Mouse (Mus musculus): Measurements from ENCODE around the gene Galt. TPM values are rescaled to one million over a fixed set of nuclear protein-coding genes. Genes with fewer than 3 reads are reported as not detected.
"Not testable (repeated sequence)": the region's sequence is repeated elsewhere in the genome, so short reads cannot be mapped to it uniquely, and the experiment has no call there.

The Galt gene
- total RNA-seq, 2 experiments from 2014 or later: 1.3 to 18.9 TPM

- not testable (repeated sequence) for ATAC-seq (replicated peaks; ENCODE audit: low FRiP score, poor library complexity, severe bottlenecking)
Measured at GRCm38 (mm10) chr4:41773502-41773901, 18.5 kb downstream of the Galt start.

DNA sequence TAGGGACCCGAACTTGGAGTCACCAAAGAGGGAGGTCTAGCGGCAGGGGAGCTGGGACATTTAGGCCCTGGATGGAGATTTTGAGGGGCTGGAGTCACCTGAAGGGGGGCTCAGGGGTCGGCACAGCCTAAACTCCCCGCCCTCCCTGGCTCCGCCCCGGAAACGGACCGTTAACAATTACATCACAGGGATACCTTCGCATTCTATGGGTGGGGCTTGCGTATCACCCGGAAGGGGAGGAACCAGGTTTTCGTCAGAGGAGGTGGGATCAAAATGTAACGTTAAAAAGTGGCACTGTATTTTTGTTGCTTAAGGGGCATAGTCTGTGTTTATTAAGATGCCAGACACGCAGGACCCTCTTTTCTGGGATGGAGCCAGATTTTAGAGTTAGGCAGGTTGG lies 19.0 kb downstream of the Galt start, which contains the start of gene Ccl27a:
Gene Ccl27a (minus strand): TSS at position 246 of the 400 bp plus-strand sequence.
- ATAC-seq (replicated peaks; ENCODE audit: low FRiP score, poor library complexity, severe bottlenecking): not testable (repeated sequence)

GRCm38 (mm10) chr4:41774506-41774905 lies 19.5 kb downstream of the Galt start:
- not testable (repeated sequence) for ATAC-seq (replicated peaks; ENCODE audit: low FRiP score, poor library complexity, severe bottlenecking)

- ATAC-seq (replicated peaks; ENCODE audit: low FRiP score, poor library complexity, severe bottlenecking): not testable (repeated sequence)
Measured at GRCm38 (mm10) chr4:41775840-41776239, 20.8 kb downstream of the Galt start.

GRCm38 (mm10) chr4:41781271-41781670 lies 26.2 kb downstream of the Galt start:
- ATAC-seq (replicated peaks; ENCODE audit: low FRiP score, poor library complexity, severe bottlenecking): not testable (repeated sequence)

- ATAC-seq (replicated peaks; ENCODE audit: low FRiP score, poor library complexity, severe bottlenecking): not testable (repeated sequence)
Measured at GRCm38 (mm10) chr4:41781748-41782485, 26.9 kb downstream of the Galt start.

DNA sequence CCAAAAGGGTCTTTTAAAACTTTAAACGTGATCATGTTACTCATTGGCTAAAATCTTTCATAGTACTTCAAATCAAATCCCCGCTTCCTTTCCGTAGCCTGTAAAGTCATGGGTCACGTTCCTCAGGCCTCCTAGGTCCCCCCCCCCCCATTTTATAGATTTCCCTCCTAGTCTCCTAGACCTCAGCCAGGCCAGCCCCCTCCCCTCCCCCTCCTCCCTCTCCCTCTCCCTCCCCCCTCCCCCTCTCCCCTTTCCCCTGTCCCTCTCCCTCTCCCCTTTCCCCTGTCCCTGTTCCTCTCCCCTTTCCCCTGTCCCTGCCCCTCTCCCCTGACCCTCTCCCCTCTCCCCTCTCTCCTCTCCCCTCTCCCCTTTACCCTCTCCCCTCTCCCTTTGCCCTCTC lies 27.7 kb downstream of the Galt start:
- ATAC-seq (replicated peaks; ENCODE audit: low FRiP score, poor library complexity, severe bottlenecking): not testable (repeated sequence)

GRCm38 (mm10) chr4:41783197-41783596 lies 28.2 kb downstream of the Galt start:
- ATAC-seq (replicated peaks; ENCODE audit: low FRiP score, poor library complexity, severe bottlenecking): not testable (repeated sequence)

Other genes with a start within 250 kb of the Galt start
- not detected in 2 replicates for gene 1110017D15Rik, start 237.9 kb upstream of the Galt start, total RNA-seq (2015; ENCODE audit: low replicate concordance)
- gene 1110017D15Rik, start 237.9 kb upstream of the Galt start, total RNA-seq (2017; ENCODE audit: low replicate concordance): not detected in 2 replicates
- 1.1 TPM in 1 of 2 replicates, not detected in the other for gene Fam219a, start 185.7 kb upstream of the Galt start, total RNA-seq (2015; ENCODE audit: low replicate concordance)
- 0.39 and 0.45 TPM in 2 replicates for gene Fam219a, start 185.7 kb upstream of the Galt start, total RNA-seq (2017; ENCODE audit: low replicate concordance)
- not detected in 2 replicates for gene Dnaic1, start 185.5 kb upstream of the Galt start, total RNA-seq (2015; ENCODE audit: low replicate concordance)
- not detected in 2 replicates for gene Dnaic1, start 185.5 kb upstream of the Galt start, total RNA-seq (2017; ENCODE audit: low replicate concordance)
- gene Enho, start 114.9 kb upstream of the Galt start, total RNA-seq (2015; ENCODE audit: low replicate concordance): not detected in 2 replicates
- not detected in 2 replicates for gene Enho, start 114.9 kb upstream of the Galt start, total RNA-seq (2017; ENCODE audit: low replicate concordance)
- not detected in 2 replicates for gene Cntfr, start 58.1 kb upstream of the Galt start, total RNA-seq (2015; ENCODE audit: low replicate concordance)
- gene Cntfr, start 58.1 kb upstream of the Galt start, total RNA-seq (2017; ENCODE audit: low replicate concordance): not detected in 2 replicates
- gene Il11ra1, start 55.2 kb upstream of the Galt start, total RNA-seq (2015; ENCODE audit: low replicate concordance): 6.5 and 28.5 TPM in 2 replicates
- 7.2 TPM in 1 of 2 replicates, not detected in the other for gene Il11ra1, start 55.2 kb upstream of the Galt start, total RNA-seq (2017; ENCODE audit: low replicate concordance)
- 2.9 and 9.7 TPM in 2 replicates for gene Rpp25l, start 41.7 kb upstream of the Galt start, total RNA-seq (2015; ENCODE audit: low replicate concordance)
- gene Rpp25l, start 41.7 kb upstream of the Galt start, total RNA-seq (2017; ENCODE audit: low replicate concordance): 5.0 and 22.6 TPM in 2 replicates
- gene Dctn3, start 32.1 kb upstream of the Galt start, total RNA-seq (2015; ENCODE audit: low replicate concordance): 16.8 and 51.2 TPM in 2 replicates
- 18.4 and 33.0 TPM in 2 replicates for gene Dctn3, start 32.1 kb upstream of the Galt start, total RNA-seq (2017; ENCODE audit: low replicate concordance)
- not detected in 2 replicates for gene Arid3c, start 24.1 kb upstream of the Galt start, total RNA-seq (2015; ENCODE audit: low replicate concordance)
- gene Arid3c, start 24.1 kb upstream of the Galt start, total RNA-seq (2017; ENCODE audit: low replicate concordance): not detected in 2 replicates
- 3.8 and 14.4 TPM in 2 replicates for gene Sigmar1, start 929 bp downstream of the Galt start, total RNA-seq (2015; ENCODE audit: low replicate concordance)
- gene Sigmar1, start 929 bp downstream of the Galt start, total RNA-seq (2017; ENCODE audit: low replicate concordance): 4.2 and 7.3 TPM in 2 replicates
- 10.8 TPM in 1 of 2 replicates, not detected in the other for gene Ccl27a, start 19.0 kb downstream of the Galt start, total RNA-seq (2015; ENCODE audit: low replicate concordance)
- 8.7 TPM in 1 of 2 replicates, not detected in the other for gene Ccl27a, start 19.0 kb downstream of the Galt start, total RNA-seq (2017; ENCODE audit: low replicate concordance)
- gene Gm21541, start 148.4 kb downstream of the Galt start, total RNA-seq (2015; ENCODE audit: low replicate concordance): not detected in 2 replicates
- gene Gm21541, start 148.4 kb downstream of the Galt start, total RNA-seq (2017; ENCODE audit: low replicate concordance): not detected in 2 replicates
- not detected in 2 replicates for gene Gm20878, start 186.3 kb downstream of the Galt start, total RNA-seq (2015; ENCODE audit: low replicate concordance)
- 0.77 TPM in 1 of 2 replicates, not detected in the other for gene Gm20878, start 186.3 kb downstream of the Galt start, total RNA-seq (2017; ENCODE audit: low replicate concordance)
- 0.72 TPM in 1 of 2 replicates, not detected in the other for gene Fam205a4, start 210.8 kb downstream of the Galt start, total RNA-seq (2015; ENCODE audit: low replicate concordance)
- gene Fam205a4, start 210.8 kb downstream of the Galt start, total RNA-seq (2017; ENCODE audit: low replicate concordance): not detected in 2 replicates

Measured in erythroid progenitor cell, adult 5-6 weeks (primary cell).